Mouse (Mus musculus) bone marrow, adult 2 months (tissue): Measurements from ENCODE around the gene Tln2.

Source experiments
- CTCF ChIP-seq: fragments of 200-500 bp; IDR thresholded peaks from 2 replicates; pipeline ENCODE4 v1.5.1; 2011; ENCODE audit warnings: low read length, control low read depth; ENCODE audit not compliant: control insufficient read depth, insufficient read depth
- POLR2A ChIP-seq: fragments of 200-500 bp; IDR thresholded peaks from 2 replicates; pipeline ENCODE4 v1.6.1; 2011; ENCODE audit warnings: low read depth, mild to moderate bottlenecking, control low read depth, low read length, borderline replicate concordance; ENCODE audit not compliant: control insufficient read depth

- TF ChIP-seq POLR2A (no peak), CTCF (no peak)
Measured at GRCm38 (mm10) chr9:67236987-67237386, 322.5 kb downstream of the Tln2 start.
